Mouse (Mus musculus): ENCODE data around the gene Arhgef12. TPM values are rescaled to one million over a fixed set of nuclear protein-coding genes. Genes with fewer than 3 reads are reported as not detected.

Gene Arhgef12
- total RNA-seq, 2 experiments from 2014 or later, result 162 to 164 TPM

- Histone ChIP-seq H3K27ac (no peak overlapping the region; the same call in 1 of the 2 replicates), H3K4me3 (no peak overlapping the region)
- intact Hi-C loops (cut with DNase I), result no loop called here
- no peak for TF ChIP-seq CTCF (IDR thresholded peaks at IDR 0.05)
- no peak for DNase-seq (ENCODE audit: extremely low spot score in 1 of 2, low spot score in 2 of 2)
These were observed 91.7 kb downstream of the Arhgef12 start for GRCm38 (mm10) chr9:43015366-43015765.

- Histone ChIP-seq H3K27ac (no peak overlapping the region), H3K4me3 (no peak overlapping the region)
- TF ChIP-seq CTCF (IDR thresholded peaks at IDR 0.05), result no peak
- DNase-seq (ENCODE audit: extremely low spot score in 1 of 2, low spot score in 2 of 2), result no peak
- intact Hi-C loops (cut with DNase I), result no loop called here
These were observed 92.2 kb downstream of the Arhgef12 start for GRCm38 (mm10) chr9:43014886-43015285.

GRCm38 (mm10) chr9:43012541-43012940 is 94.5 kb downstream of the Arhgef12 start:
- no peak for TF ChIP-seq CTCF (IDR thresholded peaks at IDR 0.05)
- H3K4me3 ChIP-seq, result no peak overlapping the region
- intact Hi-C loops (cut with DNase I), result no loop called here
- DNase-seq (ENCODE audit: extremely low spot score in 1 of 2, low spot score in 2 of 2), result no peak
- H3K27ac ChIP-seq, result no peak overlapping the region

GRCm38 (mm10) chr9:43011061-43011460 is 96.0 kb downstream of the Arhgef12 start:
- no peak for TF ChIP-seq CTCF (IDR thresholded peaks at IDR 0.05)
- peak; percentile 31 to 46 for DNase-seq (ENCODE audit: extremely low spot score in 1 of 2, low spot score in 2 of 2)
- H3K4me3 ChIP-seq, result no peak overlapping the region
- intact Hi-C loops (cut with DNase I), result no loop called here
- H3K27ac ChIP-seq, result no peak overlapping the region

GRCm38 (mm10) chr9:43003881-43004280 is 103.2 kb downstream of the Arhgef12 start:
- DNase-seq (ENCODE audit: extremely low spot score in 1 of 2, low spot score in 2 of 2), result no peak
- intact Hi-C loops (cut with DNase I), result loop anchor here (5.0 kb wide), 1 partner anchor 278 kb away; no protein-coding TSS in a partner anchor
- no peak for TF ChIP-seq CTCF (IDR thresholded peaks at IDR 0.05)

GRCm38 (mm10) chr9:43003017-43003416 is 104.0 kb downstream of the Arhgef12 start:
- H3K27ac ChIP-seq, result no peak overlapping the region
- intact Hi-C loops (cut with DNase I), result loop anchor here (5.0 kb wide), 1 partner anchor 279 kb away; no protein-coding TSS in a partner anchor
- DNase-seq (ENCODE audit: extremely low spot score in 1 of 2, low spot score in 2 of 2), result no peak
- H3K4me3 ChIP-seq, result no peak overlapping the region
- TF ChIP-seq CTCF (IDR thresholded peaks at IDR 0.05), result no peak

More at GRCm38 (mm10) chr9:43003881-43004280, 103.2 kb downstream of the Arhgef12 start:
- Histone ChIP-seq H3K27ac (no peak overlapping the region), H3K4me3 (no peak overlapping the region)

GRCm38 (mm10) chr9:43000595-43001250 is 106.3 kb downstream of the Arhgef12 start:
- intact Hi-C loops (cut with DNase I), result loop anchor here (1.0 to 5.0 kb wide), 3 partner anchors 106 to 282 kb away; no protein-coding TSS in a partner anchor

GRCm38 (mm10) chr9:43000070-43000469 is 107.0 kb downstream of the Arhgef12 start:
- H3K27ac ChIP-seq, result no peak overlapping the region
- DNase-seq (ENCODE audit: extremely low spot score in 1 of 2, low spot score in 2 of 2), result peak in 1 of 2 experiments; percentile 38
- TF ChIP-seq CTCF (IDR thresholded peaks at IDR 0.05), result peak; percentile 73
- intact Hi-C loops (cut with DNase I), result loop anchor here (1.0 to 5.0 kb wide), 3 partner anchors 106 to 282 kb away; no protein-coding TSS in a partner anchor
- no peak overlapping the region for H3K4me3 ChIP-seq

More at GRCm38 (mm10) chr9:43000595-43001250, 106.3 kb downstream of the Arhgef12 start:
- Histone ChIP-seq H3K27ac (no peak overlapping the region), H3K4me3 (no peak overlapping the region)
- no peak for DNase-seq (ENCODE audit: extremely low spot score in 1 of 2, low spot score in 2 of 2)
- no peak for TF ChIP-seq CTCF (IDR thresholded peaks at IDR 0.05)

GRCm38 (mm10) chr9:42997526-42997925 is 109.5 kb downstream of the Arhgef12 start:
- H3K4me3 ChIP-seq, result no peak overlapping the region
- TF ChIP-seq CTCF (IDR thresholded peaks at IDR 0.05), result no peak
- no peak overlapping the region for H3K27ac ChIP-seq
- DNase-seq (ENCODE audit: extremely low spot score in 1 of 2, low spot score in 2 of 2), result no peak
- intact Hi-C loops (cut with DNase I), result no loop called here

GRCm38 (mm10) chr9:42995298-42995697 is 111.7 kb downstream of the Arhgef12 start:
- H3K4me3 ChIP-seq, result no peak overlapping the region
- H3K27ac ChIP-seq, result no peak overlapping the region
- no peak for DNase-seq (ENCODE audit: extremely low spot score in 1 of 2, low spot score in 2 of 2)
- TF ChIP-seq CTCF (IDR thresholded peaks at IDR 0.05), result no peak
- intact Hi-C loops (cut with DNase I), result no loop called here

GRCm38 (mm10) chr9:42994708-42995107 is 112.3 kb downstream of the Arhgef12 start:
- H3K4me3 ChIP-seq, result no peak overlapping the region
- no peak overlapping the region for H3K27ac ChIP-seq
- no peak for TF ChIP-seq CTCF (IDR thresholded peaks at IDR 0.05)
- intact Hi-C loops (cut with DNase I), result no loop called here
- no peak for DNase-seq (ENCODE audit: extremely low spot score in 1 of 2, low spot score in 2 of 2)

GRCm38 (mm10) chr9:42993659-42994058 is 113.4 kb downstream of the Arhgef12 start:
- DNase-seq (ENCODE audit: extremely low spot score in 1 of 2, low spot score in 2 of 2), result no peak
- Histone ChIP-seq H3K4me3 (no peak overlapping the region), H3K27ac (no peak overlapping the region)
- TF ChIP-seq CTCF (IDR thresholded peaks at IDR 0.05), result no peak
- intact Hi-C loops (cut with DNase I), result no loop called here

- intact Hi-C loops (cut with DNase I), result no loop called here
- DNase-seq (ENCODE audit: extremely low spot score in 1 of 2, low spot score in 2 of 2), result peak in 1 of 2 experiments; percentile 22
- Histone ChIP-seq H3K4me3 (no peak overlapping the region), H3K27ac (no peak overlapping the region)
- no peak for TF ChIP-seq CTCF (IDR thresholded peaks at IDR 0.05)
These were observed 119.1 kb downstream of the Arhgef12 start for GRCm38 (mm10) chr9:42987988-42988387.
